Mouse (Mus musculus) yolk sac, embryonic 10.5 days (tissue): Measurements from ENCODE around the gene Ttc39d.
"Not testable (repeated sequence)": the region's sequence is repeated elsewhere in the genome, so short reads cannot be mapped to it uniquely, and the experiment has no call there.

Source experiments
- DNase-seq: peaks from one replicate; pipeline ENCODE4 v3.0.0-alpha.2; 2017; ENCODE audit warnings: low spot score

Gene Ttc39d

DNA sequence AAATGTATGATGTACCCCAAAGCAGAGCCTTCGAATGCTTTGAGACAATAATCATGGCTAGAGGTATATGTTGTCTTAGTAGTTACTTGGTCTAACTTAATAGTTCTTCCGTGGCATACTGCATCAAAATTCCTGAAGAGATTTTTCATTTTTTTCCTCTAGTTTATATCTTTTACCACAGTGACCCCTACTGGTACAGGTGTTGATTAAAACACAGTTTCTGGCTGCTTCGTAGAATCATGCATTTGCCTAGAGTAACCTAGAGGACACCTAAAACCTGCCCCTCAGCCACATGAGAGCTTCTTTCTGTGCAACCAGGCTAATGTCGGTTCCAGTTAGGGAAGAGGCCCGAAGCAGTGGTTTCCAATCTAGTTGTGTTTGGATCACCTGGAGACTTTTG lies 14.2 kb upstream of the Ttc39d start:
- DNase-seq, result no peak

DNA sequence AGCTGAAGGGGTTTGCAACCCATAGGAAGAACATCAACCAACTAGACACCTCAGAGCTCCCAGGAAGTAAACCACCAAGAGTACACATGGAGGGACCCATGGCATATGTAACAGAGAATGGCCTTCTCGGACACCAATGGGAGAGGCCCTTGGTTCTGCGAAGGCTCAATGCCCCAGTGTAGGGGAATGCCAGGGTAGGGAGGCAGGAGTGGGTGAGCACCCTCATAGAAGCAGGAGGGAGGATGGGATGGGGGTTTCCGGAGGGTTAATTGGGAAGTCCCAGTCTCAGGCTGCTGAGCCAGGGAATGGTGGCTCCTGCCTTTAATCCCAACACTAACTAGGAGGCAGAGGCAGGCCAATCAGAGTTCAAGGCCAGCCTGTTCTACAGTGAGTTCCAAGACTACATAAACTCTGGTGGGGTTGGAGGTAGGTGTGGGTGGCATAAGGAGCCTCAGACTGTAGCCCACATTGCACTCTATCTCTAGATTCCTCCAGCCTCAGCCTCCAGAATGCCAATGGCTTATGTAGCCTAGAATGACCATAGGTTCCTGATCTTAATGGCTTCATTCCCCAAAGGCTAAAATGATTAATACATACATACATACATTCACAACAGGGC lies 8.0 kb upstream of the Ttc39d start:
- no peak for DNase-seq

DNA sequence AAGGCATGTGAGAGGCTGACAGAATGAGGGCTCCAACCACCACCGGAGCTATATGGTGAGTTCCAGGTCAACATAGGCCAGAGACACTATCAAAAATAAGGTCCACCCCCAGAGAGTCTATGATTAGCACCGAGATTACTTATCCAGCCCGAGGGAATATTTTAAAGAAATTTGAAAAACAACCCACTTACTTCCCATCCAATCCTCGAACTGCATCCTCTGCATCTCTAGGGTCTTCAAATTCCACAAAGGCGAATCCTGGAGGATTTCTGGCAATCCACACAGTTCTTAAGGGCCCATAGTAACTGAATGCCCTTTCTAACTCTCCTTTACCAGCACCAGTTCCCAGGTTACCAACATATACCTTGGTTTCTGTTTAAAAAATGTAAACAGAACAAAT lies 1.6 kb upstream of the Ttc39d start:
- DNase-seq, result no peak

DNA sequence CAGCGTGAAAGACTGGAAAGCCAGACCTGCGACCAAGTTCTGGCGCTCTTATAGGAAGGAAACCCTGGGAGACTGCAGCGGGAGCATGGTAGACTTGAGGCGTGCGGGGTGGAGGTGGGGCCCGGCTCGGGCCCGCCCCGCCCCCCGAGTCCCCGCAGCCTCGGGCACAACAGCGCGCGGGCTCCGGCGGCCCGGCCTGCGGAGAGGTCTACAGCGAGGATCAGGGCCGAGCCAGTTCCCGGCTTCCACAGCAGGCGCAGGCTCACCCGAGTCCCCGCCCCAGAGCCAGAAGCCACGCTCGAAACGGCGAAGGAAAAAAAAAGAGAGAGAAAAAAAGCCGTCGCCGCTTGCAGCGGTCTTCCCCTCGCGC lies 974 bp upstream of the Ttc39d start:
- no peak for DNase-seq

DNA sequence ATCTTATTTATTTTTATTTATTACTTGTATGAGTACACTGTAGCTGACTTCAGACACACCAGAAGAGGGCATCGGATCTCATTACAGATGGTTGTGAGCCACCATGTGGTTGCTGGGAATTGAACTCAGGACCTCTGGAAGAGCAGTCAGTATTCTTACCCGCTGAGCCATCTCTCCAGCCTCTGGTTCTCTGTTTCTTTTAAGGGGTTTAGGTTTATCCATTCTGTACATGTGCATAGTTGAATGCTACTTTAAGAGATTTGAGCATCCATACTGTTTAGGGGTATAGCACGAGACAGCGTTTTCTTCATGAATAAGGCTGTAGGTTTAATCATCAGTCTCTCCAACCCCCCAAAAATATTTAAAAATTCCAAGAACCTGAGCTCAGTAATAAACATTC lies 6.7 kb downstream of the Ttc39d start:
- not testable (repeated sequence) for DNase-seq

DNA sequence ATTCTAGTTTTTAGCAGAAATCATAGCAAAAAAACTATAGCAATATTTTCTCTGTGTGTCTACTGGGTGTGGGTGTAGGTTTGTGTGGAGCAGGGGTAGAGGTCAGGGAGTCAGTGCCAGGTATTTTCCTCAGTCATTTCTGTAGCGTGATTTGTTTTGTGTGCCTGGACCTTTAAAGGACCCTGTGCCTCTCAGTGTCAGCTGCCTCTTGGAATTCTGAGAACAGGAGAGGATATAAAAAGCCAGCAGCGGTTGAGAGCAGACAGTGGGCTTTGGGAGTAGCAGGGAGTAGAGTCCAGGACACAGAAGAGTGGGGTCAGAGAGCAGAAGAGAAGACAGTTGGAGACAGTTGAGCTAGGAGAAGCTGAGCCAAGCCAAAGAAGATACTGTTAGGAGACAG lies 12.9 kb downstream of the Ttc39d start:
- DNase-seq, result peak; percentile 63

DNA sequence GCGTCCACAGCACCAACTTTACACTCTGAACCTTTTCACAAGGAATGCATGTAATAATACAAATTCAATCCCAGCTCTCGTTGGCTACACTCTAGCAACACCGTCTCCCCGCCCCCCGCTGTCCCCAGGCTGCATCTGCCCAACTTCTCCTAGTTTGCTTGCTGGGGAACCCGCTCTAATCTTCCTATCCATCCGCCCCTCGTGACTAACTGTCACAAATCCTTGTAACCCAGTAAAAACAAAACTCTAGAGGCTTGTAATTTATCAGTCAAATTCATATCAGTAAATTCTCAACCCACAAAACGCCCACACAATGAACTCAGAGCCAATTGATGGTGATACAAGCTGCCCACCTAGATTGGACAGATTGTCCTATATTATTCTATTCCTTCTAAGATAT lies 13.9 kb downstream of the Ttc39d start:
- DNase-seq, result no peak

DNA sequence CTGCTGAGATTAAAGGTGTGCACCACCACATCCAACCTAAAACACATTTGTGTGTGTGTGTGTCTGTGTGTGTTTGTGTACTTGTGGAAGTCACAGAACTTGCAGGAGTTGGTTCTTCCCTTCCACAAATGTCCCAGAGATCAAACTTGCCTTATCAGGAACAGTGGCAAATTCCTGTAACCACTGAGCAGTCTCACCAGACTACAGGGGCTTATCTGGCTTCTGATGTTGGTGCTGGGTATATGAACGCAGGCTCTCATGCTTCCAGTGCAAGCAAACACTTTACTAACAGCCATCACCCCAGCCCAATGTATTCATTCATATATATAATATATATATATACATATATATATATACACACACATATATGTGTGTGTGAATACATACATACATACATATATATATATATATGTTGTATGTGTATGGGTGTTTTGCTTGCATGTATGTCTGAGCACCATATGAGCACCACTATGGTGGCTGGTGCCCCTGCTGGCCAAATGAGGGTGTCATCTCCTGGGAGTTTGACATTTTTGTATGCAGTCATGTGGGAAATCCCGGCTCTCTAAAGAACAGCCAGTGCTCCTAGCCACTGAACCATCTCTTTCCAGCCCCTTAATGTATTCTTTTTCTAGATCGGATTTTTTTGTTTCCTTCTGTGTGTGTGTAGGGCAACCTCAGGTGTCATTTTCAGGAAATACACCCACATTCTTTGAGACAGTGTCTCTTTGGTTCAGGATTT lies 14.8 kb downstream of the Ttc39d start:
- no peak for DNase-seq

DNA sequence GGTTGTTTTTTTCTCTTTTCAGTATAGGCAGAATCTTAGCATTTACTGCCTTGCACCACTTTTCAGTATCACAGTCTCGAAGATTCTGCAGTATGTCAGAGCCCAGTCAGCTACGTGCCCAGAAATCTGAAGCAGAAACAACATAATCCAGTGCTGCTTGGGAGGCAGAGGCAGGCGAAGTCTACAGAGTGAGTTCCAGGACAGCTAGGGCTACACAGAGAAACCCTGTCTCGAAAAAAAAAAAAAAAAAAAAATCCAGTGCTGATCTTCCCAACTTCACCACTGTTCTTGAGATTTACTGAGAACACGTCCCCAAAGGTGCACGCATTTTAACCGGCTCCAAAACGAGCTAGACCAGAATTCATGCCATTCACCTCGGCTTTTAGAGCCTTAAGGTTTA lies 16.6 kb downstream of the Ttc39d start:
- no peak for DNase-seq

DNA sequence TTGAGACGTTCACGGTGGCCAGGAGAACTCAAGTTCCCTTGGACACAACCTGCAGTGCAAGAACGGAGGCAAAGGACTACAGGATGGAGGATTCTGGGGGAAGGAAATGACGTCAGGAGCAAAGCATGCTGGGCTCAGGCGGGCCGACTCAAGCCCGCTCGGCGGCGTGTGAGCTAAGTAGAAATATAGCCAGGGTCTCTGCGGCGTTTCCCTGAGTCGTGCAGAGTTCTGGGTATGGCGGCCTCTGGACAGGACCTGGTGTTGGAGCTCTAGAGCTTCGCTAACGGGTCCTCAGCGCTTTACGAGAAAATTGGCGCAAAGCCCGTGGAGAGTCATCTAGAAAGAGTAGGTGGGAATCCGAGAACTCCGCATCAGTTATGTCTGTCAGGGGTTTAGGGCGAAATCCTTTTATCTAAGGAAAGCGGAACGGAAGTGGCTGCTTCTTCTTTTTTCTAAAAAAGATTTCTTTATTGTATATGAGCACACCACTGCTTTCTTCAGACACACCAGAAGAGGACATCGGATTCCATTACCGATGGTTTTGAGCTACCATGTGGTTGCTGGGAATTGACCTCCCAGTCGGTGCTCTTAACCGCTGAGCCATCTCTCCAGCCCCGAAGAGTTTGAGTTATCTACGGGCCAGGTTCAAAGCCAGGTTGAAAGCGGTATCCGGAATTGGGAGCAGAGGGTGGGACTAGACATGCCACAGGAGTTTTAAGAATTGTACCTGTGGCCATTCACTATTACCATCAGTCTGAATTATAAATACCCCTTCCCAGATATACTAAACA lies 17.3 kb downstream of the Ttc39d start, which contains the start of gene Gemin6:
TSS of gene Gemin6 (plus strand) at position 116 of the 791 bp plus-strand sequence.
- DNase-seq, result peak; percentile 93

DNA sequence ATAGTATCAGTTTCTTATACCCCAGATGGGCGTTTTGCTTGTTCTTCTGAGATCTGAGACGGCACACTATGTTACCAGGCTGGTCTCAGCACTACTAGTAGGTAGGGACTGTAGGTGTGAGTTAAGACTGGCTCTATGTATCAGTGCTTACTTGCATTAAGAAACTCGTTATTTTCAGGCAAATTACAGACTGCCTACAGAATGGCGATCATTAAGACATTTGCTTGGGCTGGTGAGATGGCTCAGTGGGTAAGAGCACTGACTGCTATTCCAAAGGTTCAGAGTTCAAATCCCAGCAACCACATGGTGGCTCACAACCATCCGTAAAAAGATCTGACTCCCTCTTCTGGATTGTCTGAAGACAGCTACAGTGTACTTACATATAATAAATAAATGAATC lies 17.9 kb downstream of the Ttc39d start:
- not testable (repeated sequence) for DNase-seq

DNA sequence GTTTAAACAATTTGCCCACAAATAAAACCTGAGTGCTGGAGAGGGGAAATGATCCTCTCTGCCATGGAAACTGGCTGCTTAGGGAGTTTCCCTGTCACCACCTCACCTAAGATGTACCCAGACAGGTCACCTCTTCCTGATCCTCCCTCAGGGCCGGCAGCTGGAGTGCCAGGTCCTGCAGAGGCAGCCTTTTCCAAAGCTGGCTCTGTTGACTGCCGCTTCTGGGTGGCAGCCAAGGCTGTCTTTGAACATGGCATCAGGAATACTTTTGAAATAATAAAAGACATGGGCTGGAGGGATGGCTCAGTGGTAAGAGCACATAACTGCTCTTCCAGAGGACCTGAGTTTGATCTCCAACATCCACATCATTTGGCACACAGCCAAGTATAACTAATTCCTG lies 22.1 kb downstream of the Ttc39d start:
- no peak for DNase-seq

DNA sequence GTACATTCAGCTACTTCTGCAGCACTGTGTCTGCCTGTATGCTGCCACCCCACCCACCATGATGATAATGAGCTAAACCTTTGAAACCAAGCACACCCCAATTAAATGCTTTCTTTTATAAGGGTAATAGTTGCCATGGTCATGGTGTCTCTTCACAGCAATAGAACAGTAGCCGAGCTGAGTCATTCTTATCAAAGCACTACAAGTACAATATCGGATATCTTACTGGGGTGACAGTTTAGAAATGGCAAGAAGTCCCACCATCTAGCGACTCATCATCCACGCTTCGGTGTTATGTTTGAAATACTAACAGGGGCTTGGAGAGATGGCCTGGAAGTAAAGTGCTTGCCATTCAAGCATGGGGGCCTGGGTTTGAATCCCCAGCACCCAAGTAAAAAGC lies 26.6 kb downstream of the Ttc39d start:
- DNase-seq, result no peak

DNA sequence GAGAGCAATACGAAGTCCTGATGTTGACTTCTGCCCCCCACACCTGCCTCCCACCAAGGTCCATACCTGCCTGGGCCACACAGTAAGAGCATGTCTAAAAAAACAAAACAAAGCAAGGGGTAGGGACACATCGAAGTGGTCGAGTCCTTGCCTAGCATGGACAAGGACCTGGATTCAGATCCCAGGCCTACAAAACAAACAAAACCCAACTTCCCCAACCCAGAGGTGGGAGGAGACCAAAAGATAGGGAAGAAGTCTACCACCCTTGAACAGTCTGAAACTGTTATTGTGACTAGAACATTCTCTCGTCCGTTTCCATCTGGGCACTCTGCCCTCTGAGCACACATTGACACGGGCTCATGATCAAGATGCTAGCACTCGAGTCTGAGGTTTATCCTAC lies 27.1 kb downstream of the Ttc39d start:
- DNase-seq, result no peak

DNA sequence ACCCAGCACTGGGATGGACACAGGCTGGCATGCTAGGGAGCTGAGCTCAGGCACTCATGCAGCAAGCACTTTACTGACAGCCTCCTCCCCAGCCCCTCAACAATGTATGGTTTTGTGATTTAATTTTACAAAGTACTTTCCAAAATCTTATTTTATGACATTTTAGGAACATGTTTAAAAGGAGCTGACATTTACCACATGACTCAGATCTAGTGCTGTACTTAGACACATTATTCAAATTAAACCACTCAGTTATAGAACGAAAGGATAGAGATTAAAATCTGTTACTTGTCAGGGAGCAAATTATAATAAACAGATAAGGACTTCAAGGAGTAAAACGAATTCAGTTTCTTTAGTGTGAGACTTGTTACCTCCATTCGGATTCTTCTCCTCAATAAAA lies 28.2 kb downstream of the Ttc39d start:
- no peak for DNase-seq

DNA sequence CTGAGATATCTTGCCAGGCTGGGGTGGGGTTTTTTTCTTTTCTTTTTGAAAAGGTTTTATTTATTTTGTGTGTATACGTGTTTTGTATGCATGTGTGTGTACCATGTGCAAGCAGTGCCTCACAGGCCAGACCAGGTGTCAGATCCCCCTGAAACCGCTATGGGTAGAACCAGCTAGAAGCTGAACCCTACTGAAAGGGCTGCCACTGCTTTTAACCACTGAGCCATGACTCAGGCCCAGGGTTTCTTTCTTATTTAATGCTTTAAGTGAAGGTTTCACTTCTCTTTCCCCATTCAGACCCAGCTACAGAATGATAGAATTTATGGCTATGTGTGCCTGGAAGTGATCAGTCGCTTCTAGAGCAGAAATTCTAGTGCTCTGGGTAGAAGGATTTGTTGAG lies 29.5 kb downstream of the Ttc39d start:
- no peak for DNase-seq

DNA sequence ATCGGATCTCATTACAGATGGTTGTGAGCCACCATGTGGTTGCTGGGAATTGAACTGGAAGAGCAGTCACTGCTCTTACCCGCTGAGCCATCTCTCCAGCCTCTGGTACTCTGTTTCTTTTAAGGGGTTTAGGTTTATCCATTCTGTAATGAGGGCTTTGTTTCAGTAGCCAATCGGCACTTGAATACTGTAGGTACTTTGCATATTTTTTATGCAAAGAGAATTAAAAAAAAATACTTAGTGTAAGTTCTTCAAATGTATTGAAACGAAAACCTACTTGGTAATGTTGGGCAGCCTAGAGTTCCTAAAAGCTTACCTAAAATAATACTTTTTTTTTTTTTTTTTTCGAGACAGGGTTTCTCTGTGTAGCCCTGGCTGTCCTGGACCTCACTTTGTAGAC lies 30.2 kb downstream of the Ttc39d start:
- no peak for DNase-seq

DNA sequence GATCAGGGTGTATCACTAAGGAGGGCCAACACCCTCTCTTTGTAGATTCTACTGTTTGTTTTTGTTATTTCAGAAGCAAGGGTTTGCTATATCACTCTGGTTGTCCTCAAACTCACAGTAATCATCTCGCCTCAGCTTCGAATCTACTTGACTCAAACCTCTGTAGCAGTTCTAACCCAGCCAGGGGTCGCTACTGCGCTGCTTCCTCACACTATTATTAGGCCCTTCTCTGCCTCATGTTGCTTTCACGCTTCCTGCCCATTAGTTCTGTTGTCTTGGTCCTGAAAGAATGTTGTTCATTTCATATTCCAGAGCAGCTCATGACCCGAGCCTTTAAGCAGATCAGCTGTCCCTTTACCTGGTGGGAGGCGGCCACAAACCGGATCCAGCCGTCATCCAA lies 34.3 kb downstream of the Ttc39d start:
- DNase-seq, result no peak

DNA sequence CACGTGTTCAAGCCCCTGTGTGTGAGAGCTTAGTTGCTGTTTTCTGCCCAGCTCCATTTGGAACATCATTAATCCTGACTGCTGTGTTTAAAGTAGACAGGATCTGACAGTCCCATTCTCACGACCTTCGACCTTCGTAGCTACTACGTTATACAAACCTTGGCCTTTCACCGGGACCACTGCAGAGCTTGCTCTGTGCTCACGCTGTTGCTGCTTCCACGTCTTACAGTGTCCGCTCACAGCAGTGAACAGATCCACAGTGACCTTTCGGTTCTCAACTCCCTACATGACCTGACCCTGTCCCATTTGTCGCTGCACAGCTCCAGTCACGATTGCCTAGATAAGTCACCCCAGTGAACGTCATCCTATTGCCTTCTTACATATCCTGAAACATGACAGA lies 35.9 kb downstream of the Ttc39d start:
- DNase-seq, result peak; percentile 73

DNA sequence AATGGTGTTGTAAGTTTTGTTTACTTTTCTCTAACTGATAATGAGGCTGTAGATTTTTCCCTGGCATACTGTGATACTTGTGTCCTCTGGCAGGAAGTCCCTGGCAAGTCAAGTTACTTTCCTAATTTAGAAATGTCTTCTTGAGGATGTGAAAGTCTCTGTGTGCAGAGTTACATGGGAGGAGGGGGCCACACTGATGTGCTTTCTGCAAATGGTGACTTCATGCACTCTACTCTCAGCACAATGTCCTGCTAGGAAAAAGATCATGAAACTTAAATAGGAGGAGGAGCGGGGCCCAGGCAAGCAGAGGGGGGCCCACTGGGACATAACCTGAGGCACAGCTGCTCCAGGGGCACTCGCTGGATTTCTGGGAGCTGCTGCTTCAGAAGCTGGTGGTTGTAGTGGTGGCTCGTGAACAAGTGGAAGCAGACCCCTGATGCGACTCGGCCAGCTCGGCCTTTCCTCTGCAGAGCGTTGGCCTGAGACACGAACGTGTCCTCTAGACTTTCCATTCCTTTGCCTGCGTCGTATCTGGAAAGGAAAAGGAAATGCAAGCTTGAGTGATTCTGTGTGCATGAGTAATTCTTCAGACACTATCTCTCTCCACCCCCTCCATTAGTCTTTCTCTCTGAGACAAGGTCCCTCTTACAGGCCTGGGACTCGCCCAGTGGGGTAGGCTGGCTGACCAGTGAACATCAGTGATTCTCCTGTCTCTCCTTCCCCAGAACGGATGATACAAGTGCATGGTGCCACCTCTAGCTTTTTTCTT lies 45.7 kb downstream of the Ttc39d start:
- DNase-seq, result no peak

DNA sequence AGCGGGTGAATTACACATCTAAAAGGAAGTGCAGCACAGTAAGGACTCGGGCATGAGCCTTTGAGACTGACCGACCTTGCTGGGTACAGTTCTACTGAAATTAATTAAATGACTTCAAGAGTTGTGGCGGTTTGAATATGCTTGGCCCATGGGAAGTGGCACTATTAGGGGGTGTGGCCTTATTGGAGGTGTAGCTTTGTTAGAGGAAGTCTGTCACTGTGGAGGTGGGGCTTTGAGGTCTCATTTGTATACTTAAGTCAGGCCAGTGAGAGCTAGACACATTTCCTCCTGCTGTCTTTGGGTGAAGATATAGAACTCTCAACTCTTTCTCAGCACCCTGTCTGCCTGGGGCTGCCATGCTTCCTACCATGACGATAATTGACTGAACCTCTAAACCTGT lies 47.2 kb downstream of the Ttc39d start:
- no peak for DNase-seq

DNA sequence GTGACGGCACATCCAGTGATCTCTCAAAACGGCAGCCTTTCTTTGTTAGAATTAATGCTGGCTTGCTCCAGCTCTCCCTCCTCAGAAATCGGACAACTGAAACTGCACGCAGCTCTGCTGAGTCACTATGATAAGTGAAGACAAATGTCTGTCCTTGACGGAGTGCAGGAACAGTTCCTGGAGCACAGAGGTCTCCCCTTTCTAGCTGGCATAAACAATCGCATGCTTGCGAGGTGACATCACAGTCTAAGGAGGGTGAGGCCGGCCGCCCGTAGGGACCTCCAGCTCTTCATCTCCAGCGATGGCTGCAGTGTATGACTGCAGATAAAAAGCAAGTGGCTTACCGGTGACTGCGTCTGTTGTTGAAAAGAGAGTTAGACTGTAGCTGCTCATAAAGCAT lies 47.9 kb downstream of the Ttc39d start:
- DNase-seq, result peak; percentile 63

DNA sequence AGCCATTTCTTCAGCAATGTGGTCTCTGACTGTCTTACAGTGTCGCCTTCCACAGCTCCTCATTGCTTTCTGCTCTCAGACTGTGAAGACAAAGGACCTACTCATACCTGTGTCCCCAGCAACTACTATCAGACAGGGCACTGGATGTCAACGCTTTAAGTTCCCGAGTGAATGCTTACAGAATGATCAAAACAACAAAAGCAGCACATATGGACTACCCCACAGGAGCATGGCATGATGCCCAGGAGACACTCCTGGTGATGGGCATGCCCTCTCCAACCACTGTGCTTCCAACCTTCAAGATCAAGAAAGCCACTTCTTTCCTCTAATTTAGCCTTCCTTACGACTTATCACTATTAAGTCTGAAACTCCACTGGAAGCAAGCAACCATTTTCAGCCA lies 59.8 kb downstream of the Ttc39d start:
- no peak for DNase-seq
